ENCODE assay signal across 9 mouse cellular contexts in the genomic region with DNA sequence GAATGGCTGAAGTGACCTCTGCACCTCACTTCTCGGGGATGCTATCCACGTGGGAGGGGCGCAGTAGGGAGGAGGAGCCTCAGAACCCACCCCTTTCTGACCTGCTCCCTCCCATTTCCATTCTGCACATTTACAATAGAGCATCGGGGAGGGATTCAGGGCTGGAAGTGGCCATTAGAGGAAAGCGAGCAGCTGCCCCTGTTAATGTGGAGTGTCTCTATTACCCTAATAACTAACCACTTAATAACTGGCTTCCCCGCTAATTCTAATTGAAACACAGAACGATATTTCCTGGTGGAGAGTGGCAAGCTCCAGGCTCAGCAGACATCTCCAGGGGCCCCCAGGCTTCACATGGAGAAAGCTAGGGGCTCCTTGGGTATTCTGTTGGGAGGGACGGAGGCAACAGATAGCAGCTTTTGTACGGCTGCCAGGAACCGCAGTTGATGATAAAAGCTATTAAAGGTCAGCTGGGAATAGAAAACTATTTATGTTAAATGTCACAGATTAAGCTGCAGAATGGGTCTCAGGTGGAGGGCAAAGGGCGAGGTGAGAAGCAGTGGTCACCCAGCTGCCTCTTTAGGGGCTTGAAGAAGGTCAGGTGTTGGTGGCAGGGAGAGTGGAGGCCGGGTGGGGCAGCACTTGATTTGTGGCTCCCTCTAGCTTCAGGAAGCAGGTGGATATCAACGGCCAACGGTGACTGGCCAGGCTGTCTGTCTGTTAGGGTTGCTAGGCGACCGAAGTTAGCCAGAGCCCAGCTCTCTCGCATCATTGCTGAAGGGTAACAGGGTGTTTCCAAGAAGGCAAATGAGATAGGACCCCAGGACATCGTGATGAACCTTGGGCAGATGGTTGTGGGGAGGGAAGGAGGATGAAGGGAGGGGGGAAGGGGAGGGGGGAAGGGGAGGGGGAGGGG.
A peak's percentile ranks its signal among the peaks of the same experiment; 100 is the strongest.
DNase-seq lines count a peak whose midpoint lies in the region; ATAC-seq and TF ChIP-seq lines count a peak whose summit lies in the region.
"Had no signal": no experiment of that assay in that cellular context is flagged by ENCODE, and none has a peak within 500 bp of the region (broad histone marks: within the 10 kb centered on the region; RNA-seq: fewer than 3 reads in every experiment).

No protein-coding gene starts in this region.

- H3K4me1 ChIP-seq in CH12.LX (ENCODE audit: control insufficient read depth in 1 of 2, insufficient read depth in 2 of 2), result peaks cover 0 to 38% of the 10 kb centered on the region in 2 experiments; a peak in 2 of 4 replicates
- H3K4me1 ChIP-seq in forebrain, embryonic 10.5 days, result peaks cover 16% of the 10 kb centered on the region
- peaks cover 9% of the 10 kb centered on the region for H3K4me1 ChIP-seq in hindbrain, embryonic 16.5 days (ENCODE audit: control insufficient read depth, insufficient read depth, low read depth, low read length)
- H3K4me1 ChIP-seq in lung, postnatal 0 days (ENCODE audit: insufficient read depth, low read depth, low read length), result no peaks in the 10 kb centered on the region
- H3K4me1 ChIP-seq: embryonic facial prominence, embryonic 13.5 days had no signal

- TF ChIP-seq POLR2A in CH12.LX (IDR thresholded peaks at IDR 0.05; ENCODE audit: low read depth, low read length), result no peak

- DNase-seq in CH12.LX (ENCODE audit: extremely low read depth), result peak; percentile 94
- peak; percentile 82 for DNase-seq in ES-CJ7 (ENCODE audit: low read depth, low spot score)
- peak; percentile 30 for DNase-seq in forebrain, embryonic 10.5 days (ENCODE audit: extremely low spot score, low spot score)
- peak; percentile 12 for DNase-seq in lung, postnatal 0 days (ENCODE audit: low spot score)
- peak; percentile 64 for DNase-seq in ovary, postnatal 36 days (ENCODE audit: low spot score)
- DNase-seq in frontal cortex, postnatal 25 days (ENCODE audit: low spot score in 2 of 2), result no peak

- WGBS in forebrain, embryonic 10.5 days, result 55% methylated on average over 18 of the region's 18 CpGs
- 33% methylated on average over 18 of the region's 18 CpGs for WGBS in hindbrain, embryonic 16.5 days
- 36% methylated on average over 18 of the region's 18 CpGs for WGBS in lung, postnatal 0 days

- dilution Hi-C loops in CH12.LX (cut with MboI; ENCODE audit: extremely low pct_ligation_motif_present, extremely low pct_unique_long_range_greater_than_20kb, low sequenced_read_pairs), result no loop called here

- TF ChIP-seq RAD21 in CH12.LX (IDR thresholded peaks at IDR 0.05; ENCODE audit: low read depth, low read length), result no peak

- H3K9me3 ChIP-seq in CH12.LX (replicated peaks; ENCODE audit: low read length), result peaks cover 8% of the 10 kb centered on the region
- peaks cover 3% of the 10 kb centered on the region for H3K9me3 ChIP-seq in forebrain, embryonic 10.5 days
- peaks cover under 1% of the 10 kb centered on the region; the same call in 1 of the 2 replicates for H3K9me3 ChIP-seq in hindbrain, embryonic 16.5 days (ENCODE audit: control insufficient read depth, low read length)
- 0 out of 2 replicates have a peak, but pooled peaks cover 3% of the 10 kb centered on the region for H3K9me3 ChIP-seq in lung, postnatal 0 days (ENCODE audit: low read length)

- in situ Hi-C loops in CH12.LX (cut with MboI; ENCODE audit: low pct_ligation_motif_present, low pct_unique_long_range_greater_than_20kb, low sequenced_read_pairs), result no loop called here

- peaks cover 21% of the 10 kb centered on the region for H3K27me3 ChIP-seq in CH12.LX (replicated peaks)
- 0 out of 2 replicates have a peak, but pooled peaks cover 7% of the 10 kb centered on the region for H3K27me3 ChIP-seq in forebrain, embryonic 10.5 days (ENCODE audit: poor library complexity, severe bottlenecking)
- no peaks in the 10 kb centered on the region for H3K27me3 ChIP-seq in hindbrain, embryonic 16.5 days (replicated peaks; ENCODE audit: control insufficient read depth, insufficient read depth, low read length)
- H3K27me3 ChIP-seq in lung, postnatal 0 days (replicated peaks; ENCODE audit: insufficient read depth, low read length), result no peaks in the 10 kb centered on the region

- TF ChIP-seq EP300 in CH12.LX (IDR thresholded peaks at IDR 0.05; ENCODE audit: low read length), result no peak
- TF ChIP-seq EP300 in lung, postnatal 0 days (IDR thresholded peaks at IDR 0.05), result no peak

- no peaks in the 10 kb centered on the region for H3K79me2 ChIP-seq in CH12.LX (replicated peaks; ENCODE audit: control insufficient read depth, extremely low read depth, insufficient read depth, poor library complexity, severe bottlenecking)

- H3K4me3 ChIP-seq in CH12.LX (replicated peaks in 1 of 3; ENCODE audit: low read depth in 2 of 3, low read length in 2 of 3, poor library complexity in 1 of 3), result no peak overlapping the region
- H3K4me3 ChIP-seq in forebrain, embryonic 10.5 days, result no peak overlapping the region
- no peak overlapping the region for H3K4me3 ChIP-seq in hindbrain, embryonic 16.5 days (ENCODE audit: low read length)
- H3K4me3 ChIP-seq in lung, postnatal 0 days (ENCODE audit: low read depth, low read length), result no peak overlapping the region
- H3K4me3 ChIP-seq: embryonic facial prominence, embryonic 13.5 days had no signal

- no peak overlapping the region for H3K9ac ChIP-seq in CH12.LX (ENCODE audit: insufficient read depth, low read depth)
- no peak overlapping the region for H3K9ac ChIP-seq in hindbrain, embryonic 16.5 days (ENCODE audit: low read depth, low read length)
- no peak overlapping the region for H3K9ac ChIP-seq in lung, postnatal 0 days (replicated peaks; ENCODE audit: low read depth)
- H3K9ac ChIP-seq: embryonic facial prominence, embryonic 13.5 days had no signal

- TF ChIP-seq CTCF in CH12.LX (conservative IDR thresholded peaks at IDR 0.05 in 1 of 2, IDR thresholded peaks at IDR 0.05 in 1 of 2; ENCODE audit: low read depth in 2 of 2, low read length in 2 of 2), result 0 out of 4 replicates have a peak, but pooled peaks of 1 of the 2 experiments have one; percentile 27
- TF ChIP-seq CTCF in lung, postnatal 0 days (IDR thresholded peaks at IDR 0.05), result no peak

- H3K27ac ChIP-seq in CH12.LX (ENCODE audit: insufficient read depth, low read depth), result no peak overlapping the region
- no peak overlapping the region for H3K27ac ChIP-seq in forebrain, embryonic 10.5 days
- H3K27ac ChIP-seq in hindbrain, embryonic 16.5 days (ENCODE audit: low read depth, low read length), result no peak overlapping the region
- no peak overlapping the region for H3K27ac ChIP-seq in lung, postnatal 0 days (ENCODE audit: low read length)
- H3K27ac ChIP-seq: embryonic facial prominence, embryonic 13.5 days; macrophage had no signal

- H3K36me3 ChIP-seq in CH12.LX (replicated peaks in 1 of 2; ENCODE audit: control insufficient read depth in 1 of 2, insufficient read depth in 1 of 2, low read length in 1 of 2), result no peaks in the 10 kb centered on the region
- H3K36me3 ChIP-seq in forebrain, embryonic 10.5 days (replicated peaks), result no peaks in the 10 kb centered on the region
- no peaks in the 10 kb centered on the region for H3K36me3 ChIP-seq in hindbrain, embryonic 16.5 days (ENCODE audit: control insufficient read depth, insufficient read depth, low read length)
- H3K36me3 ChIP-seq in lung, postnatal 0 days (ENCODE audit: insufficient read depth, low read length), result no peaks in the 10 kb centered on the region
- H3K36me3 ChIP-seq: embryonic facial prominence, embryonic 13.5 days had no signal

- ATAC-seq in hindbrain, embryonic 16.5 days, result peak; percentile 86
- ATAC-seq in lung, postnatal 0 days, result no peak

- H3K4me2 ChIP-seq in CH12.LX (ENCODE audit: insufficient read depth, low read depth, poor library complexity, severe bottlenecking), result no peak overlapping the region
- H3K4me2 ChIP-seq in hindbrain, embryonic 16.5 days (ENCODE audit: low read length), result 0 out of 2 replicates have a peak overlapping the region, but pooled peaks have one; percentile 5
- H3K4me2 ChIP-seq in lung, postnatal 0 days (replicated peaks; ENCODE audit: low read depth, low read length), result no peak overlapping the region
- H3K4me2 ChIP-seq: embryonic facial prominence, embryonic 13.5 days had no signal

TF ChIP-seq in CH12.LX, 34 proteins besides CTCF, POLR2A, EP300 and RAD21:
- no peak for TF ChIP-seq TCF12 (IDR thresholded peaks at IDR 0.05; ENCODE audit: low read depth, low read length)
- 0 out of 2 replicates have a peak, but pooled peaks have one; percentile 38 for TF ChIP-seq ELF1 (IDR thresholded peaks at IDR 0.05; ENCODE audit: low read depth, low read length)
- no peak for TF ChIP-seq MYC (IDR thresholded peaks at IDR 0.05; ENCODE audit: low read depth, low read length)
- TF ChIP-seq GABPA (IDR thresholded peaks at IDR 0.05; ENCODE audit: insufficient replicate concordance, low read depth, low read length), result no peak
- no peak for TF ChIP-seq BHLHE40 (IDR thresholded peaks at IDR 0.05; ENCODE audit: low read depth, low read length)
TF ChIP-seq in CH12.LX: peak in this region for 1.

Comparison
In these comparisons a context has a peak if more than half of its experiments do, and no peak if none do; other contexts are left out.
1. DNase-seq: peak in CH12.LX (single experiment), ES-CJ7 (single experiment), forebrain, embryonic 10.5 days (single experiment), lung, postnatal 0 days (single experiment) and ovary, postnatal 36 days (single experiment); none in frontal cortex, postnatal 25 days (0 of 2).